Mouse (Mus musculus): ENCODE measurements around the gene Htr7.

The Htr7 gene

GRCm38 (mm10) chr19:36057231-36057811, at the start of gene Htr7:
Gene Htr7, minus strand, starts transcription at chr19:36057507.
- no peak for DNase-seq (ENCODE audit: low spot score)

GRCm38 (mm10) chr19:36103909-36104308, 46.6 kb upstream of the Htr7 start:
- no peak for DNase-seq (ENCODE audit: low spot score)

- no peak for DNase-seq (ENCODE audit: low spot score)
Observed at GRCm38 (mm10) chr19:36098916-36099315, 41.6 kb upstream of the Htr7 start.

GRCm38 (mm10) chr19:36098265-36098664, 41.0 kb upstream of the Htr7 start:
- DNase-seq (ENCODE audit: low spot score): no peak

- no peak for DNase-seq (ENCODE audit: low spot score)
Observed at GRCm38 (mm10) chr19:36097194-36097593, 39.9 kb upstream of the Htr7 start.

- DNase-seq (ENCODE audit: low spot score): no peak
Observed at GRCm38 (mm10) chr19:36090781-36091180, 33.5 kb upstream of the Htr7 start.

- DNase-seq (ENCODE audit: low spot score): peak; percentile 24
Observed at GRCm38 (mm10) chr19:36083262-36084225, 26.2 kb upstream of the Htr7 start, which contains the start of gene Rpp30. Gene Rpp30, plus strand, starts transcription at chr19:36083716.

- no peak for DNase-seq (ENCODE audit: low spot score)
Observed at GRCm38 (mm10) chr19:36082606-36083261, 25.4 kb upstream of the Htr7 start.

- no peak for DNase-seq (ENCODE audit: low spot score)
Observed at GRCm38 (mm10) chr19:36062801-36063529, 5.7 kb upstream of the Htr7 start.

- no peak for DNase-seq (ENCODE audit: low spot score)
Observed at GRCm38 (mm10) chr19:36056502-36057221, 645 bp downstream of the Htr7 start.

- DNase-seq (ENCODE audit: low spot score): no peak
Observed at GRCm38 (mm10) chr19:36046046-36046445, 11.3 kb downstream of the Htr7 start.

- DNase-seq (ENCODE audit: low spot score): no peak
Observed at GRCm38 (mm10) chr19:36014836-36015235, 42.5 kb downstream of the Htr7 start.

- DNase-seq (ENCODE audit: low spot score): no peak
Observed at GRCm38 (mm10) chr19:36006277-36006676, 51.0 kb downstream of the Htr7 start.

GRCm38 (mm10) chr19:36004961-36005360, 52.3 kb downstream of the Htr7 start:
- no peak for DNase-seq (ENCODE audit: low spot score)

- DNase-seq (ENCODE audit: low spot score): no peak
Observed at GRCm38 (mm10) chr19:36002476-36003445, 54.5 kb downstream of the Htr7 start.

GRCm38 (mm10) chr19:36001512-36001911, 55.8 kb downstream of the Htr7 start:
- DNase-seq (ENCODE audit: low spot score): no peak

- DNase-seq (ENCODE audit: low spot score): no peak
Observed at GRCm38 (mm10) chr19:36000955-36001354, 56.4 kb downstream of the Htr7 start.

- no peak for DNase-seq (ENCODE audit: low spot score)
Observed at GRCm38 (mm10) chr19:35997384-35997783, 59.9 kb downstream of the Htr7 start.

GRCm38 (mm10) chr19:35987461-35987860, 69.8 kb downstream of the Htr7 start:
- DNase-seq (ENCODE audit: low spot score): no peak

- DNase-seq (ENCODE audit: low spot score): no peak
Observed at GRCm38 (mm10) chr19:35974681-35975080, 82.6 kb downstream of the Htr7 start.

Data from urinary bladder, postnatal 10 days (tissue).